Mouse (Mus musculus): Measurements from ENCODE around the gene Gtf2ird2. TPM values are rescaled to one million over a fixed set of nuclear protein-coding genes. Genes with fewer than 3 reads are reported as not detected.

Gene Gtf2ird2
- polyA plus RNA-seq, 1 experiment from 2014 or later = 15.2 TPM

GRCm38 (mm10) chr5:134248608-134249244 is 64.9 kb downstream of the Gtf2ird2 start:
- peak; percentile 48; the same call in 1 of the 2 replicates for ATAC-seq
- Histone ChIP-seq H3K9me3 (replicated peaks; ENCODE audit: control insufficient read depth, low read length, poor library complexity, severe bottlenecking) (no peaks in the 10 kb centered on the region), H3K9ac (ENCODE audit: low read depth, low read length) (no peak overlapping the region), H3K27me3 (ENCODE audit: control insufficient read depth, insufficient read depth, low read depth, low read length) (no peaks in the 10 kb centered on the region), H3K4me3 (ENCODE audit: low read depth, low read length) (no peak overlapping the region), H3K36me3 (ENCODE audit: control insufficient read depth, insufficient read depth, low read length) (peaks cover 75% of the 10 kb centered on the region), H3K4me1 (ENCODE audit: control insufficient read depth, insufficient read depth, low read length) (no peaks in the 10 kb centered on the region), H3K4me2 (ENCODE audit: low read length) (no peak overlapping the region), H3K27ac (ENCODE audit: low read length) (peak overlapping the region; percentile 40)
- WGBS = 89% methylated on average over 14 of the region's 14 CpGs

DNA sequence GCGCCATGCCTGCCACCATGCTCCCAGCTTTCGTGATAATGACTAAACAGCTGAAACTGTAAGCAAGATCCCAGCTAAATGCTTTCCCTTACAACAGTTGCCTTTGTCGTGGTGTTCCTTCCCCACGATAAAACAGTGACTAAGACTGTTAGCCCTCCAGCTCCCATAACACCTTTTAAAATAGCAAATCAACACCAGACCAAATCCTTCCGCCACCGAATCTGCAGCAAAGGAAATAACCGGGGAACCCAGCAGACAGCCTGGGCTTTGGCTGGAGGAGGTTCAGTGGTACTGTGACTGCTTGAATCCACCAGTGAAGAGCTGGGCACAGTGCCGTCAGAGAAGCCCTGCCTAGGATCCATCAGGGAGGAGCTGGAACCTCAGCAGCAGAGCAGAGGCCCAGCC is 65.4 kb downstream of the Gtf2ird2 start:
- Histone ChIP-seq H3K4me3 (ENCODE audit: low read depth, low read length) (no peak overlapping the region), H3K9me3 (replicated peaks; ENCODE audit: control insufficient read depth, low read length, poor library complexity, severe bottlenecking) (no peaks in the 10 kb centered on the region), H3K27me3 (ENCODE audit: control insufficient read depth, insufficient read depth, low read depth, low read length) (no peaks in the 10 kb centered on the region), H3K9ac (ENCODE audit: low read depth, low read length) (no peak overlapping the region), H3K4me1 (ENCODE audit: control insufficient read depth, insufficient read depth, low read length) (no peaks in the 10 kb centered on the region), H3K27ac (ENCODE audit: low read length) (peak overlapping the region; percentile 40), H3K36me3 (ENCODE audit: control insufficient read depth, insufficient read depth, low read length) (peaks cover 70% of the 10 kb centered on the region), H3K4me2 (ENCODE audit: low read length) (no peak overlapping the region)
- whole genome bisulfite sequencing = 89% methylated on average over 8 of the region's 8 CpGs
- ATAC-seq = no peak

- H3K4me3 ChIP-seq (ENCODE audit: low read depth, low read length) = no peak overlapping the region
- H3K27ac ChIP-seq (ENCODE audit: low read length) = no peak overlapping the region
- ATAC-seq = no peak
- H3K4me2 ChIP-seq (ENCODE audit: low read length) = no peak overlapping the region
- H3K4me1 ChIP-seq (ENCODE audit: control insufficient read depth, insufficient read depth, low read length) = no peaks in the 10 kb centered on the region
- WGBS = 95% methylated on average over 3 of the region's 3 CpGs
- H3K9ac ChIP-seq (ENCODE audit: low read depth, low read length) = no peak overlapping the region
- H3K36me3 ChIP-seq (ENCODE audit: control insufficient read depth, insufficient read depth, low read length) = peaks cover 67% of the 10 kb centered on the region
- H3K27me3 ChIP-seq (ENCODE audit: control insufficient read depth, insufficient read depth, low read depth, low read length) = no peaks in the 10 kb centered on the region
- no peaks in the 10 kb centered on the region for H3K9me3 ChIP-seq (replicated peaks; ENCODE audit: control insufficient read depth, low read length, poor library complexity, severe bottlenecking)
These were observed 66.8 kb downstream of the Gtf2ird2 start for GRCm38 (mm10) chr5:134250601-134251000.

- Histone ChIP-seq H3K27ac (ENCODE audit: low read length) (no peak overlapping the region), H3K9ac (ENCODE audit: low read depth, low read length) (no peak overlapping the region), H3K4me3 (ENCODE audit: low read depth, low read length) (no peak overlapping the region), H3K4me2 (ENCODE audit: low read length) (no peak overlapping the region), H3K27me3 (ENCODE audit: control insufficient read depth, insufficient read depth, low read depth, low read length) (no peaks in the 10 kb centered on the region), H3K36me3 (ENCODE audit: control insufficient read depth, insufficient read depth, low read length) (peaks cover 67% of the 10 kb centered on the region), H3K4me1 (ENCODE audit: control insufficient read depth, insufficient read depth, low read length) (no peaks in the 10 kb centered on the region), H3K9me3 (replicated peaks; ENCODE audit: control insufficient read depth, low read length, poor library complexity, severe bottlenecking) (no peaks in the 10 kb centered on the region)
- no peak for ATAC-seq
- WGBS = 96% methylated on average over 4 of the region's 4 CpGs
These were observed 67.3 kb downstream of the Gtf2ird2 start for GRCm38 (mm10) chr5:134251083-134251482.

- H3K27me3 ChIP-seq (ENCODE audit: control insufficient read depth, insufficient read depth, low read depth, low read length) = no peaks in the 10 kb centered on the region
- H3K4me3 ChIP-seq (ENCODE audit: low read depth, low read length) = no peak overlapping the region
- H3K36me3 ChIP-seq (ENCODE audit: control insufficient read depth, insufficient read depth, low read length) = peaks cover 45% of the 10 kb centered on the region
- ATAC-seq = no peak
- H3K9ac ChIP-seq (ENCODE audit: low read depth, low read length) = no peak overlapping the region
- no peaks in the 10 kb centered on the region for H3K9me3 ChIP-seq (replicated peaks; ENCODE audit: control insufficient read depth, low read length, poor library complexity, severe bottlenecking)
- no peaks in the 10 kb centered on the region for H3K4me1 ChIP-seq (ENCODE audit: control insufficient read depth, insufficient read depth, low read length)
- no peak overlapping the region for H3K27ac ChIP-seq (ENCODE audit: low read length)
- no peak overlapping the region for H3K4me2 ChIP-seq (ENCODE audit: low read length)
- WGBS = 72% methylated on average over 3 of the region's 3 CpGs
These were observed 70.0 kb downstream of the Gtf2ird2 start for GRCm38 (mm10) chr5:134253806-134254205.

DNA sequence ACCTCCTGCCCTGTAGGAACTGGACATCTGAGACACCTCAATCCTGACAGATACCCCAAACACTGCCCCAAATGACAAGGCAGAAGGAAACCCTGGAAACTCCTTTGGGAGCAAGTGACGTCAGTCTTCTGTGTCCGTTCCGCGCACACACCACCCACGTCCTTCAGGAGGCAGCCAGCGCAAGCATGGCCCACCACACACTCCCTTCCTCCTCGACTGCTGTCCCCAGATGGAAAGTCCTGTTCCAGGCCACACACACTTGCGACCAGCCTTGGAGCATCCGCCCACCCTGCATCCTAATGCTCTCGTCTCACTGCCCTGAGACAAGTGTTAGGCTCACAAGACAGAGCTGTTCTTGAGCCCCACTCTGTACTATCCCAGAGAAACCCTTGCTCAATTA is 71.5 kb downstream of the Gtf2ird2 start:
- H3K9me3 ChIP-seq (replicated peaks; ENCODE audit: control insufficient read depth, low read length, poor library complexity, severe bottlenecking) = no peaks in the 10 kb centered on the region
- H3K36me3 ChIP-seq (ENCODE audit: control insufficient read depth, insufficient read depth, low read length) = peaks cover 48% of the 10 kb centered on the region
- no peaks in the 10 kb centered on the region for H3K27me3 ChIP-seq (ENCODE audit: control insufficient read depth, insufficient read depth, low read depth, low read length)
- 92% methylated on average over 10 of the region's 10 CpGs for WGBS
- H3K4me1 ChIP-seq (ENCODE audit: control insufficient read depth, insufficient read depth, low read length) = no peaks in the 10 kb centered on the region
- H3K9ac ChIP-seq (ENCODE audit: low read depth, low read length) = no peak overlapping the region
- no peak overlapping the region for H3K27ac ChIP-seq (ENCODE audit: low read length)
- ATAC-seq = no peak
- no peak overlapping the region for H3K4me2 ChIP-seq (ENCODE audit: low read length)
- H3K4me3 ChIP-seq (ENCODE audit: low read depth, low read length) = no peak overlapping the region

DNA sequence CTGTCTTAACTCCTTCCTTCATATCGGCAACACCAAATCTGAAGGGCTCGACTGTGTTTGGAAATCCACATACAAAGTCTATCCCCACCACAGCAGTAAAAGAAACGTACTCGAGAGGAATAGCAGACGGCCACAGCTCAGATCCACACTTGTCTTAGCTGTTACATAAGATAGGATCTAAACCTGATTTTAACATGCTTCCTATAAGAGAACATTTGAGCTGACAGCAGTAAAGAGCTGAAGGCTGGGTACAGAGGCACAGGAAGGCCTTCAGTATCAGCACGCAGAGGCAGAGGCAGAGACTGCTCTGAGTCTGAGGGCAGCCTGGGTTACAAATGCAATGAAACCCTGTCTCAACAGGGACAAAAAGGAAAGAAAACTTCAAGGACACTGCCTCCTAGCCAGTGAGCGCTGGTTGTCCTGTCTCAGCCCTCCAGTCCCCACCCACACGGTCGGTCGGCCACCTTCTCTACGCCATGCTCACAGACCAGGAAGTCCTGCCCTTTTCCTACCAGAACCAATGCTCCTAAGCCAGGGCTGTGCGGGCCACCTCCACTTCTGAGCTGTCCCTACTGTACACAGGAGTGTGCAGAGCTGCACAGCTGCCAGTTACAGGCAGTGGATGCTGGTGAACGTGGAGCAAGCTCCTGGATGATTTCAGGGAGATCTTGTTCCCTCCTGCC is 73.7 kb downstream of the Gtf2ird2 start:
- Histone ChIP-seq H3K4me3 (ENCODE audit: low read depth, low read length) (no peak overlapping the region), H3K9ac (ENCODE audit: low read depth, low read length) (no peak overlapping the region), H3K4me2 (ENCODE audit: low read length) (no peak overlapping the region), H3K27me3 (ENCODE audit: control insufficient read depth, insufficient read depth, low read depth, low read length) (no peaks in the 10 kb centered on the region), H3K9me3 (replicated peaks; ENCODE audit: control insufficient read depth, low read length, poor library complexity, severe bottlenecking) (no peaks in the 10 kb centered on the region), H3K27ac (ENCODE audit: low read length) (no peak overlapping the region), H3K4me1 (ENCODE audit: control insufficient read depth, insufficient read depth, low read length) (no peaks in the 10 kb centered on the region), H3K36me3 (ENCODE audit: control insufficient read depth, insufficient read depth, low read length) (peaks cover 48% of the 10 kb centered on the region)
- WGBS = 94% methylated on average over 13 of the region's 13 CpGs
- ATAC-seq = no peak

- no peak overlapping the region for H3K27ac ChIP-seq (ENCODE audit: low read length)
- H3K4me1 ChIP-seq (ENCODE audit: control insufficient read depth, insufficient read depth, low read length) = no peaks in the 10 kb centered on the region
- no peaks in the 10 kb centered on the region for H3K9me3 ChIP-seq (replicated peaks; ENCODE audit: control insufficient read depth, low read length, poor library complexity, severe bottlenecking)
- no peak overlapping the region for H3K4me2 ChIP-seq (ENCODE audit: low read length)
- no peak overlapping the region for H3K4me3 ChIP-seq (ENCODE audit: low read depth, low read length)
- WGBS = 85% methylated on average over 4 of the region's 4 CpGs
- ATAC-seq = no peak
- H3K36me3 ChIP-seq (ENCODE audit: control insufficient read depth, insufficient read depth, low read length) = peaks cover 50% of the 10 kb centered on the region
- H3K9ac ChIP-seq (ENCODE audit: low read depth, low read length) = no peak overlapping the region
- no peaks in the 10 kb centered on the region for H3K27me3 ChIP-seq (ENCODE audit: control insufficient read depth, insufficient read depth, low read depth, low read length)
These were observed 74.6 kb downstream of the Gtf2ird2 start for GRCm38 (mm10) chr5:134258395-134258794.

DNA sequence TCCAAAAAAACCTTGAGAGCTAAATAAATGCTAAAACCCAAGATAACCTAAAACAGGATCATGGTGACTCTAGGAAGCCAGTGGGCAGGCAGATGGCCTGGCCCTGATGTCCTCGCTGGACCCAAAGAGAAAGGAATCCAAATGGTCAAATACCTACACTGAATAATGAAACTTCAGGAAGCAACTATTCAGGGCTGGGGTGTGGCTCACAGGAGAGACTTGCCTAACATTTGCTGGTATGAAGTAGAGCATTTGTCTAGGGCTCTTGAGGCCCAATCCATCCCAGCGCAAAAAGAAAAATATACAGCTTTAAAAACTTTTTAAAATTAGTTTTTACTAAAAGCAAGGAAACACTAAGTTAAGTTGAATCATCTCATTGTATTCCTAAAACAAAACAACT is 75.1 kb downstream of the Gtf2ird2 start:
- Histone ChIP-seq H3K36me3 (ENCODE audit: control insufficient read depth, insufficient read depth, low read length) (peaks cover 52% of the 10 kb centered on the region), H3K4me1 (ENCODE audit: control insufficient read depth, insufficient read depth, low read length) (no peaks in the 10 kb centered on the region), H3K4me3 (ENCODE audit: low read depth, low read length) (no peak overlapping the region), H3K9me3 (replicated peaks; ENCODE audit: control insufficient read depth, low read length, poor library complexity, severe bottlenecking) (no peaks in the 10 kb centered on the region), H3K9ac (ENCODE audit: low read depth, low read length) (no peak overlapping the region), H3K27me3 (ENCODE audit: control insufficient read depth, insufficient read depth, low read depth, low read length) (no peaks in the 10 kb centered on the region), H3K4me2 (ENCODE audit: low read length) (no peak overlapping the region), H3K27ac (ENCODE audit: low read length) (no peak overlapping the region)
- no peak for ATAC-seq
- WGBS = 95% methylated on average over 2 of the region's 2 CpGs

All from midbrain, embryonic 16.5 days (tissue).